Mouse (Mus musculus): Measurements from ENCODE around the gene Tlr6. TPM values are rescaled to one million over a fixed set of nuclear protein-coding genes. Genes with fewer than 3 reads are reported as not detected.

Tlr6 gene
- polyA plus RNA-seq, 1 experiment from 2014 or later, result 0.66 TPM

DNA sequence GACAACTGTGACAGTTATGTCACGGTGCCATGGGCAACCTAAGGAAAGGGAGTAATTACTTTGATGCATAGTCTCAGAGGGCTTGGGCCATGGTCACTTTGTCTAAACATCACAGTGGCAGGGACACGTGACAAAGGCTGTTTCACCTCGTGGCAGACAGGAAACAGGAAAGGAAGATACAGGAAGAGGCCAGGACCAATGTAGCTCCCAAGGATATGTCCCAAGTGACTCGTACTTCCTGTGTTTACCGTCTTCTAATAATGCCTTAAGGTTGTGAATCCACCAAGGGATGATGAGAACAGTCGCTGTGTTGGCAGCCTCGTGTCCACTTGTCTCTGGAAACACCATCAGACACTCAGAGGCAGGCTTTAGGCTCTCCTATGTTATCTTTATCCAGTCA, 26.1 kb upstream of the Tlr6 start:
- 54% methylated on average over 7 of the region's 7 CpGs for WGBS
- Histone ChIP-seq H3K4me1 (replicated peaks; ENCODE audit: control insufficient read depth, insufficient read depth, low read length) (no peaks in the 10 kb centered on the region), H3K4me3 (ENCODE audit: low read depth, low read length) (no peak overlapping the region), H3K36me3 (ENCODE audit: control insufficient read depth, insufficient read depth, low read length) (peaks cover 3% of the 10 kb centered on the region; the same call in 1 of the 2 replicates), H3K9me3 (ENCODE audit: control insufficient read depth, low read length) (no peaks in the 10 kb centered on the region), H3K27me3 (replicated peaks; ENCODE audit: control insufficient read depth, insufficient read depth, low read length) (no peaks in the 10 kb centered on the region; the same call in 1 of the 2 replicates), H3K9ac (ENCODE audit: low read depth, low read length) (no peak overlapping the region), H3K4me2 (no peak overlapping the region), H3K27ac (ENCODE audit: low read depth, low read length) (no peak overlapping the region)
- DNase-seq (ENCODE audit: low spot score) (no peak), ATAC-seq (replicated peaks; ENCODE audit: low FRiP score) (no peak)

DNA sequence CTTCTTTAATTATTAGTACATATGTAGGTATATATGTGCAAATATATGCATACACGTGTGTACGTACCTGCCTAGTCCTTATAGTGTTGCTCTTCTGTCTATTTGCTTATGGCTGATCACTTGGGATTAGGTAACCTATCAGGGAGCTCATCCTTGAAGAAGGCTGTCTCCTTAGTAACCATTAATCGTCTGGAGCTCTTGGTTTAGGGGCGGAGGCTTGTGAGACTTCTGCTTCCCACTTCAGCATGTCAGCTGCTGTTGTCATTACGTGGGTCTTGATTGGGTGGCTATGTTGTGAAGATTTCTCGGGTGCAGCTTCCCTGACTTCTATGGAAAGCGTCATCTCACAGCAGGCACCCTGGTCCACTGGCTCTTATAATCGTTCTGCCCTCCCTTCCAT, 17.2 kb upstream of the Tlr6 start:
- Histone ChIP-seq H3K36me3 (ENCODE audit: control insufficient read depth, insufficient read depth, low read length) (no peaks in the 10 kb centered on the region), H3K4me3 (ENCODE audit: low read depth, low read length) (no peak overlapping the region), H3K4me1 (replicated peaks; ENCODE audit: control insufficient read depth, insufficient read depth, low read length) (no peaks in the 10 kb centered on the region), H3K27me3 (replicated peaks; ENCODE audit: control insufficient read depth, insufficient read depth, low read length) (no peaks in the 10 kb centered on the region), H3K9ac (ENCODE audit: low read depth, low read length) (no peak overlapping the region), H3K27ac (ENCODE audit: low read depth, low read length) (no peak overlapping the region), H3K4me2 (no peak overlapping the region), H3K9me3 (ENCODE audit: control insufficient read depth, low read length) (no peaks in the 10 kb centered on the region)
- ATAC-seq (replicated peaks; ENCODE audit: low FRiP score) (no peak), DNase-seq (ENCODE audit: low spot score) (no peak)
- 78% methylated on average over 8 of the region's 8 CpGs for WGBS

DNA sequence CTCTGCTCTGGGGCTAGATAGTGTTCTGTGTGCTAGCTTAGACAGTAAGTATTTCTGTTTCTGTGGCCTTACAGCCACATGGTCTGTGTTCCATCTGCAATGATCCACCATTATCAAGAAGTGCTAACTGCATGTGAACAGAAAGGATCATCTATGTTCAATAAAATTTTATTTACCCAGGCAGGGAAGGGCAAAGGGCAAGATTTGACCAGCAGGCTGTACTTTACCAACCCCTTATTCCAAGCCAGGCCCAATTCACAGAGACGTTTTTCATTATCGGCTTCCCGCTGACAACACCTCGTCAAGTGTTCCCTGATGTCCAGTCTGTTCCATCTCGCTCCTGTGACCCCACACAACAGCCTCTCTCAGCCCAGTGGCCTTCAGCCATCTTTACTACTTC, 15.2 kb upstream of the Tlr6 start:
- WGBS, result 70% methylated on average over 5 of the region's 5 CpGs
- H3K9ac ChIP-seq (ENCODE audit: low read depth, low read length), result no peak overlapping the region
- no peaks in the 10 kb centered on the region for H3K4me1 ChIP-seq (replicated peaks; ENCODE audit: control insufficient read depth, insufficient read depth, low read length)
- no peaks in the 10 kb centered on the region for H3K36me3 ChIP-seq (ENCODE audit: control insufficient read depth, insufficient read depth, low read length)
- DNase-seq (ENCODE audit: low spot score) (no peak), ATAC-seq (replicated peaks; ENCODE audit: low FRiP score) (no peak)
- no peak overlapping the region for H3K27ac ChIP-seq (ENCODE audit: low read depth, low read length)
- H3K4me2 ChIP-seq, result no peak overlapping the region
- no peak overlapping the region for H3K4me3 ChIP-seq (ENCODE audit: low read depth, low read length)
- H3K27me3 ChIP-seq (replicated peaks; ENCODE audit: control insufficient read depth, insufficient read depth, low read length), result 0 out of 2 replicates have a peak, but pooled peaks cover 3% of the 10 kb centered on the region
- no peaks in the 10 kb centered on the region for H3K9me3 ChIP-seq (ENCODE audit: control insufficient read depth, low read length)

DNA sequence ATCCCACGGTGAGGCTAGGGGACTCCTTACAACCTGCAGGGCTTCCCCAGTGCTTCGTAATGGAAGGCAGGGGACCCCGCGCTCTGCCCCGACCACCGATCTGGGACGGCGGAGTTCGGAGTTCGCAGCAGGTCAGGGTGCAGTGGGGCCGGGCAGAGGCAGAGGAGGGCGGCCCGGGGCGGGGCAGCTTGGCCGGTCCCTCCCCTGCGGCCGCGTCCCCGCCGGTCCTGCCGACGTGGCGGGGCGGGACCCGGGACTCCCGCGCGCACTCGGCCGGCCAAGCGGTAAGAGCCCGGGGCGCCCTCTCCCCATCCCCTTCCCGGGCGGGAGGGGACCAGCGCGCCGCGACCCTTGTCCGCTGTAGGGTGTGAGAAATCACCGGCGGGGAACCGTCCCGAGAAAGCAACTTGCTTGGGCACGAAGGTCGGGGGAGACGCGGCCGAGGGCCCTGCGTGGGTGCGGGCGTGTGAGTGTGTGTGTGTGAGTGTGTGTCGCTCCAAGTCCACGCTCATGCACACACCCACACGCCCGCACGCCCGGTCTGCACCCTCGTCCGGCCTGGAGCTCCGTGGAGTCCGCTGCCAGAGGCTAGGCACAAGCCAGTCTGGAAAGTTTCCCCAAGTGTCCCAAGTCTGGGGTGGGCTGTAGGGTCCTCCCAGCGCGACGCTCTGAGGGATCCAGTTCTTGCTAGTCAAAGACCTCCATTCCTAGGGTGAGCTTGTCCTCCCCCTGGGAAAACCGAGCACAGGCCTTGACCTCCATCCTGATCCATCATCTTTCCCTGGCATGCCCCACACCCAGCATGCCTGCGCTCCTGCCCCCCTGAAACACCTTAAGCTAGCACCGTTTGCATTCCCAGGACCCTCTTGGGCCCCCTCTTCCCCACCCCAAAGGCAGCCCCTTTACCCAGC, 10.2 kb upstream of the Tlr6 start, which contains the start of gene Fam114a1:
Fam114a1 (plus strand) TSS at position 211 of the 911 bp plus-strand sequence.
- ATAC-seq (replicated peaks; ENCODE audit: low FRiP score) (peak; percentile 85), DNase-seq (ENCODE audit: low spot score) (peak; percentile 77)
- H3K9ac ChIP-seq (ENCODE audit: low read depth, low read length), result peak within 1 kb of the TSS; percentile 65
- H3K27me3 ChIP-seq (replicated peaks; ENCODE audit: control insufficient read depth, insufficient read depth, low read length), result 0 out of 2 replicates have a peak, but pooled peaks cover 3% of the 10 kb centered on the region
- H3K4me1 ChIP-seq (replicated peaks; ENCODE audit: control insufficient read depth, insufficient read depth, low read length), result no peaks in the 10 kb centered on the region
- WGBS, result 2% methylated on average over 60 of the region's 68 CpGs
- H3K36me3 ChIP-seq (ENCODE audit: control insufficient read depth, insufficient read depth, low read length), result no peaks in the 10 kb centered on the region
- H3K27ac ChIP-seq (ENCODE audit: low read depth, low read length), result no peak within 1 kb of the TSS
- H3K4me2 ChIP-seq, result peak within 1 kb of the TSS; percentile 80
- no peaks in the 10 kb centered on the region for H3K9me3 ChIP-seq (ENCODE audit: control insufficient read depth, low read length)
- peak within 1 kb of the TSS; percentile 62 for H3K4me3 ChIP-seq (ENCODE audit: low read depth, low read length)

DNA sequence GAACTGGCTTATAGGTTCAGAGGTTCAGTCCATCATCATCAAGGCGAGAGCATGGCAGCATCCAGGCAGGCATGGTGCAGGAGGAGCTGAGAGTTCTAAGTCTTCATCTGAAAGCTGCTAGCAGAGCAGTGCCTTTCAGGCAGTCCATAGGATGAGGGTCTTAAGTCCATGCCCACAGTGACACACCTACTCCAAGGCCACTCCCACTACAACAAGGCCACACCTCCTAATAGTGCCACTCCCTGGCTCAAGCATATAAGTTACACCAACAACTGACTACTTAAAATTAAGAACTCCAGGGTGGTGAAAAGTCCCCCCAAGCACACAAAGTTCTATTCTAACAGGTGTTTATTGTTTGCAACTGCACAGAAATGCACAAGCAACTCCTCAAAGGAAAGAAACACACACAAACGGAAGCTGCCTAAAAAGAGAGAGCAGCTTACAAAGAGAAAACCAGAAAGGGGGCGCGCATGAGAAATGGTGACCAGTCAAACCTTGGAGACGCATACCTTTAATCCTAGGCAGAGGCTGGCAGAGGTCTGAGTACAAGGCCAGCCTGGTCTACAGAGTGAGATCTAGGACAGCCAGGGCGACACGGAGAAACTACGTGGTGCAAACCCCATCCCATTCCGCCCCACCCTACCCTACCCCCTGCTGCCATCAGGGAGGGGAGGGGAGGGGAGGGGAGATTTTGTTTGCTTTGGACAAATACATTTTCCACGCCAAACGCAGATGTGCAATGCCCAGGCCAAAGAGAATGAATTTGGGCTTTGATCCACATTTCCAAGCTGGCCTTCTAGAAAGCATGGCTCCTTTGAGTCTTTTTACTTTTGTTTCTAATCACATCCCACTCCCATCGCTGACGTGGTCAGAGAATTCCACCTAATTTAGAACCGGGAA, 9.3 kb upstream of the Tlr6 start:
- Histone ChIP-seq H3K27me3 (replicated peaks; ENCODE audit: control insufficient read depth, insufficient read depth, low read length) (0 out of 2 replicates have a peak, but pooled peaks cover 3% of the 10 kb centered on the region), H3K9me3 (ENCODE audit: control insufficient read depth, low read length) (no peaks in the 10 kb centered on the region), H3K4me2 (peak overlapping the region; percentile 80), H3K9ac (ENCODE audit: low read depth, low read length) (peak overlapping the region; percentile 65), H3K36me3 (ENCODE audit: control insufficient read depth, insufficient read depth, low read length) (no peaks in the 10 kb centered on the region), H3K27ac (ENCODE audit: low read depth, low read length) (no peak overlapping the region), H3K4me1 (replicated peaks; ENCODE audit: control insufficient read depth, insufficient read depth, low read length) (no peaks in the 10 kb centered on the region), H3K4me3 (ENCODE audit: low read depth, low read length) (peak overlapping the region; percentile 62)
- DNase-seq (ENCODE audit: low spot score) (no peak), ATAC-seq (replicated peaks; ENCODE audit: low FRiP score) (peak; percentile 63)
- 6% methylated on average over 14 of the region's 14 CpGs for WGBS

DNA sequence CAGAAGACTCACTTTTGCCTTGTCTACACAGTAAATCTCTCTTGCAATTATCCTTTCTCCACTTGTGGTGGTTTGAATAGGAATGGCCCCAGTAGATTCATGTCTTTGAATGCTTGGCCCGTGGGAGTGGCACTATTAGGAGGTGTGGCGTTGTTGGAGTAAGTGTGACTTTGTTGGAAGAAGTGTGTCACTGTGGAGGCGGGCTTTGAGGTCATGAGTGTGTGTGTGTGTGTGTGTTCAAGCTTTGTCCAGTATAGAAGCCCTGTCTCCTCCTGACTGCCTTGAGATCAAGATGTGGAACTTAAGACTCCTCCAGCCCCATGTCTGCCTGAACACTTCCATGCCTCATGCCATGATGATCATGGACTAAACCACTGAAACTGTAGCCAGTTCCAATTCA, 3.8 kb upstream of the Tlr6 start:
- H3K9ac ChIP-seq (ENCODE audit: low read depth, low read length), result no peak overlapping the region
- 82% methylated on average over 3 of the region's 3 CpGs for WGBS
- no peak overlapping the region for H3K4me2 ChIP-seq
- H3K27ac ChIP-seq (ENCODE audit: low read depth, low read length), result no peak overlapping the region
- ATAC-seq (replicated peaks; ENCODE audit: low FRiP score) (no peak), DNase-seq (ENCODE audit: low spot score) (no peak)
- no peak overlapping the region for H3K4me3 ChIP-seq (ENCODE audit: low read depth, low read length)
- H3K36me3 ChIP-seq (ENCODE audit: control insufficient read depth, insufficient read depth, low read length), result no peaks in the 10 kb centered on the region
- no peaks in the 10 kb centered on the region for H3K4me1 ChIP-seq (replicated peaks; ENCODE audit: control insufficient read depth, insufficient read depth, low read length)
- H3K27me3 ChIP-seq (replicated peaks; ENCODE audit: control insufficient read depth, insufficient read depth, low read length), result no peaks in the 10 kb centered on the region
- H3K9me3 ChIP-seq (ENCODE audit: control insufficient read depth, low read length), result no peaks in the 10 kb centered on the region

DNA sequence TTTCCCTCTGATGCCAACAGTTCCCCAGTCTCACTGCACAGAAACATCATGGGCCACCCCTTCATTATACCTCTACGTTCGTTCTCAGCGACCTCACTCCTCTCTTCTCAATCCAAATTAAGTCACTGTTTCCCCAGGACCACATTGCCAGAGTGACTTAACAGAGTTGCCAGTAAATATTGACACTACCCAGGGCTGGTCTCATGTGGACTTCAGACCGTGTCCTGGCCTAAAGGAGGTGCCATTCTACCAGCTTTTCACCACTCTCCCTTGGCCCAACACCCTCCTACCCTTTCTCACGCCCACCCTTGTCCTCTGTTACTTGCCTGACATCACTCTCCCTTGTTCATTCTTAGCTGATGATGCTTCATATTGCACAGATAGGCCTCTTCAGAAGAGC, 3.4 kb upstream of the Tlr6 start:
- Histone ChIP-seq H3K4me2 (no peak overlapping the region), H3K9ac (ENCODE audit: low read depth, low read length) (no peak overlapping the region), H3K36me3 (ENCODE audit: control insufficient read depth, insufficient read depth, low read length) (no peaks in the 10 kb centered on the region), H3K27me3 (replicated peaks; ENCODE audit: control insufficient read depth, insufficient read depth, low read length) (no peaks in the 10 kb centered on the region), H3K4me3 (ENCODE audit: low read depth, low read length) (no peak overlapping the region), H3K27ac (ENCODE audit: low read depth, low read length) (no peak overlapping the region), H3K4me1 (replicated peaks; ENCODE audit: control insufficient read depth, insufficient read depth, low read length) (no peaks in the 10 kb centered on the region), H3K9me3 (ENCODE audit: control insufficient read depth, low read length) (no peaks in the 10 kb centered on the region)
- WGBS, result 66% methylated on average over 5 of the region's 5 CpGs
- DNase-seq (ENCODE audit: low spot score) (no peak), ATAC-seq (replicated peaks; ENCODE audit: low FRiP score) (no peak)

DNA sequence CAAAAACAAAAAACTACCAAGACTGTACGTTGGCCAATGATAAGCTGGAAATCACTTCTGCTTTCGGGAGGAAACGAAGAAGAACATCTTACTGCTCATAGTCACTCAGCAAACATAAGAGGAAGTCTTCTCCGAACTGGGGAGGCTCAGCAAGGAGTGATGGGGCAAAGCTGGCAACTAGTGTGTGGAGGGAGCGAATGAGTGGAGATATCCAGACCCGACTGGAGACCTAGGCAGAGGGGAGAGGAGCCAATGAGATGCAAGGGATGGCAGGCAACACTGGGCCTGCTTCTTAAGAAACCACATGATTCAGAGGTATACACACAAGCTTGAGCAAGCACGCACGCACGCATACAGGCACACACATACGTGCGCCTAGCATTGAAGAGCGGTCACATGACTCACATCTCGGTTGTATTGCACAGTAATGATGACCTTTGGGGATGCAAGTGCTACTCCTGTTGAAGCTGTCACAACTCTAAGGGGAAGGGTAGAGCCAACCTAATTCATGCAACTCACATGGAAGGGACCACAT, 1.0 kb upstream of the Tlr6 start:
- 68% methylated on average over 13 of the region's 13 CpGs for WGBS
- ATAC-seq (replicated peaks; ENCODE audit: low FRiP score) (no peak), DNase-seq (ENCODE audit: low spot score) (no peak)
- Histone ChIP-seq H3K9me3 (ENCODE audit: control insufficient read depth, low read length) (no peaks in the 10 kb centered on the region), H3K27ac (ENCODE audit: low read depth, low read length) (no peak overlapping the region), H3K27me3 (replicated peaks; ENCODE audit: control insufficient read depth, insufficient read depth, low read length) (no peaks in the 10 kb centered on the region), H3K4me1 (replicated peaks; ENCODE audit: control insufficient read depth, insufficient read depth, low read length) (no peaks in the 10 kb centered on the region), H3K4me2 (no peak overlapping the region), H3K4me3 (ENCODE audit: low read depth, low read length) (no peak overlapping the region), H3K9ac (ENCODE audit: low read depth, low read length) (no peak overlapping the region), H3K36me3 (ENCODE audit: control insufficient read depth, insufficient read depth, low read length) (no peaks in the 10 kb centered on the region)

All from liver, embryonic 11.5 days (tissue).